Mouse (Mus musculus) MEL (cell line): ENCODE data around the gene Asphd1.

ENCODE experiments used
- CTCF ChIP-seq, 3 experiments: IDR thresholded peaks in 2 of 3; conservative IDR thresholded peaks in 1 of 3; 2 replicates each; pipeline ENCODE4 v1.5.1; 2011 to 2012; ENCODE audit warnings: low read length in 3 of 3, low read depth in 2 of 3, mild to moderate bottlenecking in 2 of 3, improper control_type of control experiment in 1 of 3, inconsistent platforms in 1 of 3, mixed read lengths in 1 of 3, moderate library complexity in 1 of 3; ENCODE audit not compliant: control insufficient read depth in 1 of 3, insufficient read depth in 1 of 3, poor library complexity in 1 of 3, severe bottlenecking in 1 of 3
- ELF1 ChIP-seq: IDR thresholded peaks from 2 replicates; pipeline ENCODE4 v1.6.1; 2014; ENCODE audit warnings: low read depth, mild to moderate bottlenecking, inconsistent platforms, low read length, improper control_type of control experiment, moderate library complexity
- EP300 ChIP-seq, 2 experiments: IDR thresholded peaks; 2 replicates each; pipeline ENCODE4 v1.6.1; 2011; ENCODE audit warnings: improper control_type of control experiment in 2 of 2, low read length in 2 of 2, low read depth in 1 of 2, mild to moderate bottlenecking in 1 of 2
- ETS1 ChIP-seq: IDR thresholded peaks from 2 replicates; pipeline ENCODE4 v1.6.1; 2012; ENCODE audit warnings: low read depth, mild to moderate bottlenecking, inconsistent platforms, low read length, improper control_type of control experiment, moderate library complexity
- JUND ChIP-seq: IDR thresholded peaks from 2 replicates; pipeline ENCODE4 v1.6.1; 2011; ENCODE audit warnings: low read depth, mild to moderate bottlenecking, improper control_type of control experiment, low read length
- MAZ ChIP-seq: IDR thresholded peaks from 2 replicates; pipeline ENCODE4 v1.6.1; 2012; ENCODE audit warnings: low read depth, mild to moderate bottlenecking, inconsistent platforms, low read length, improper control_type of control experiment
- NRF1 ChIP-seq: IDR thresholded peaks from 2 replicates; pipeline ENCODE4 v1.6.1; 2014; ENCODE audit warnings: low read depth, mild to moderate bottlenecking, inconsistent platforms, low read length, improper control_type of control experiment, moderate library complexity; ENCODE audit not compliant: poor library complexity, insufficient read depth, severe bottlenecking
- POLR2A ChIP-seq, 2 experiments: IDR thresholded peaks; 2 replicates each; pipeline ENCODE4 v1.6.1; 2011 to 2012; ENCODE audit warnings: low read length in 2 of 2, mild to moderate bottlenecking in 2 of 2, control low read depth in 1 of 2, improper control_type of control experiment in 1 of 2, low read depth in 1 of 2, moderate library complexity in 1 of 2; ENCODE audit not compliant: control insufficient read depth in 1 of 2, insufficient read depth in 1 of 2, poor library complexity in 1 of 2
- TCF12 ChIP-seq: IDR thresholded peaks from 2 replicates; pipeline ENCODE4 v1.6.1; 2014; ENCODE audit warnings: low read depth, mild to moderate bottlenecking, inconsistent platforms, low read length, improper control_type of control experiment, moderate library complexity
- UBTF ChIP-seq: IDR thresholded peaks from 2 replicates; pipeline ENCODE4 v1.6.1; 2012; ENCODE audit warnings: low read depth, mild to moderate bottlenecking, inconsistent platforms, low read length, improper control_type of control experiment, moderate library complexity, borderline replicate concordance; ENCODE audit not compliant: insufficient read depth
- ZC3H11A ChIP-seq: IDR thresholded peaks from 2 replicates; pipeline ENCODE4 v1.6.1; 2012; ENCODE audit warnings: low read depth, mild to moderate bottlenecking, inconsistent platforms, low read length, improper control_type of control experiment

DNA sequence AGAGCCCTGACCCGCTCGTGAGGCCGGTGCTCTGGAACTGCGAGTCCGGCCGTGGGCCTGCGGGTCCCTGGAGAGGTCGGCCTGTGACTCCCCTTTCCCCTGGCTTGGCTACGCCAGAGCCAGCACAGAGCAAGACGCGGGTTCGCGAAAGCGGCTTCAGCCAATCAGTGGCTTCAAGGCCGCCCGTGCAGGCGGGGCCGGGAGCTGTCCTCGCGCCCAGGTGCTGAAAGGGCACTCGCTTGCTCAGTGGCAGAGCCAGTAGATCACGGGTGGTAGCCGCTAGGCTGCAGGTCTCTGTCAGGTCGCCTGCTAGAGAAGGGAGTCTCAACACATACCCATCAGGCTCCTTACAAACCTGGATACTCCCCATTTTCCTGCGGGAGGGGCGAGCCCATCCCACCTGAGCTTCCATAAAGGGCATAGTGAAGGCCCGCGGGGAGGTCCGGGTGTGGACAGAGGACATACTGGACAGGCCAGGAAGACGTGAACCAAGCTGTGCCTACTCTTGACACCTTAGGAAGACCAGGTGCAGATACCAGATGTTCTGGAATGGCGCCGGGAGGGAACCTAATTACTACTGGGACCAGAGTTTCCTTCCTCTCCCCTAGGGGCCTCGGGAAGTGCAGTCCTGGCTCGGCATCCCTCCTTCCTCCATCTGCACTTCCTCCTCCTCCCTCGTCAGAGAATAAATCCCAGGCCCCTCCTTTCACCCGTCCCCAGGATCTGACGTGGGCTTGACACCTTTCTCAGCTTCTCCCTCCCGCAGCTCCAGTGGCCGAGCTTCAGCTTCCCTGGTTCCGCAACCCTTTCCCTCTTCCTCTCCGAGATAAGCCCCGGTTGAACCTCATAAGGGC is 638 bp upstream of the Asphd1 start, which contains the start of gene Sez6l2:
- TF ChIP-seq CTCF (IDR thresholded peaks at IDR 0.05 in 2 of 3, conservative IDR thresholded peaks at IDR 0.05 in 1 of 3; ENCODE audit: control insufficient read depth in 1 of 3, insufficient read depth in 1 of 3, low read depth in 2 of 3, low read length in 3 of 3, poor library complexity in 1 of 3, severe bottlenecking in 1 of 3): no peak
- TF ChIP-seq EP300 (IDR thresholded peaks at IDR 0.05; ENCODE audit: low read depth in 1 of 2, low read length in 2 of 2): peak in 1 of 2 experiments; percentile 71; a peak in 2 of 4 replicates
- no peak for TF ChIP-seq TCF12
- peak; percentile 90 for TF ChIP-seq MAZ
- no peak for TF ChIP-seq UBTF
- no peak for TF ChIP-seq NRF1
- TF ChIP-seq ZC3H11A: no peak
- no peak for TF ChIP-seq ETS1
- TF ChIP-seq POLR2A (IDR thresholded peaks at IDR 0.05; ENCODE audit: control insufficient read depth in 1 of 2, insufficient read depth in 1 of 2, low read depth in 1 of 2, low read length in 2 of 2, poor library complexity in 1 of 2): no peak
- no peak for TF ChIP-seq JUND
- no peak for TF ChIP-seq ELF1
